Mouse (Mus musculus) embryonic facial prominence, embryonic 11.5 days (tissue): ENCODE results near the gene Mptx2. TPM values are rescaled to one million over a fixed set of nuclear protein-coding genes. Genes with fewer than 3 reads are reported as not detected.
A peak's percentile ranks its signal among the peaks of the same experiment; 100 is the strongest.

Source experiments
- ATAC-seq: fragments of 200-750 bp; cut with Nextera tagmentation; replicated peaks from 2 replicates; pipeline ENCODE4 v1.8.0; 2017; ENCODE audit warnings: low read depth; ENCODE audit not compliant: insufficient number of reproducible peaks, low FRiP score, low TSS enrichment
- DNase-seq: peaks from one replicate; pipeline ENCODE4 v3.0.0-alpha.2; 2015; ENCODE audit warnings: low spot score
- H3K27ac ChIP-seq: fragments of 300-500 bp; sonication (generic); replicated peaks from 2 replicates; pipeline ENCODE4 v1.5.1; 2014; ENCODE audit warnings: mild to moderate bottlenecking, low read depth, low read length, control low read depth
- H3K27me3 ChIP-seq: fragments of 300-500 bp; sonication (generic); 2 replicates; pipeline ENCODE4 v1.6.1; 2014; ENCODE audit warnings: mild to moderate bottlenecking, low read length, moderate library complexity, mixed read lengths; ENCODE audit not compliant: control insufficient read depth, insufficient read depth
- H3K36me3 ChIP-seq: fragments of 300-500 bp; sonication (generic); replicated peaks from 2 replicates; pipeline ENCODE4 v1.6.1; 2014; ENCODE audit warnings: low read depth, mild to moderate bottlenecking, low read length, moderate library complexity, mixed read lengths; ENCODE audit not compliant: control insufficient read depth, insufficient read depth
- H3K4me1 ChIP-seq: fragments of 300-500 bp; sonication (generic); 2 replicates; pipeline ENCODE4 v1.6.1; 2014; ENCODE audit warnings: low read length, mixed read lengths; ENCODE audit not compliant: control insufficient read depth, insufficient read depth
- H3K4me2 ChIP-seq: fragments of 300-500 bp; sonication (generic); 2 replicates; pipeline ENCODE4 v1.6.1; 2014; ENCODE audit warnings: low read depth, mild to moderate bottlenecking, control low read depth, low read length, moderate library complexity
- H3K4me3 ChIP-seq: fragments of 300-500 bp; sonication (generic); 2 replicates; pipeline ENCODE4 v1.5.1; 2014; ENCODE audit warnings: low read depth, low read length, control low read depth
- H3K9ac ChIP-seq: fragments of 300-500 bp; sonication (generic); replicated peaks from 2 replicates; pipeline ENCODE4 v1.6.1; 2014; ENCODE audit warnings: mild to moderate bottlenecking, control low read depth, low read length
- H3K9me3 ChIP-seq: fragments of 300-500 bp; sonication (generic); replicated peaks from 2 replicates; pipeline ENCODE4 v1.6.1; 2016; ENCODE audit warnings: mild to moderate bottlenecking, low read length, inconsistent platforms, mixed read lengths; ENCODE audit not compliant: control insufficient read depth
- WGBS: fragments of 180-500 bp; shearing (Covaris S2); extraction: QIAGEN DNeasy Blood & Tissue Kit; methylation state at CpG from one replicate; pipeline ENCODE4 v1.1.7; 2014; 5-methylcytosine and 5-hydroxymethylcytosine counted together
- polyA plus RNA-seq: library from polyadenylated mRNA; unstranded; fragments of >200 nt; fragmentation: Nextera tagmentation; extraction: Ambion mirVana; gene quantifications from 2 replicates; pipeline ENCODE4 v1.2.1, GENCODE M21; 2014

Gene Mptx2
- polyA plus RNA-seq, result not detected in 2 replicates

- Histone ChIP-seq H3K27me3 (no peaks in the 10 kb centered on the region), H3K4me1 (no peaks in the 10 kb centered on the region), H3K27ac (no peak within 1 kb of the TSS), H3K4me3 (no peak within 1 kb of the TSS), H3K36me3 (no peaks in the 10 kb centered on the region), H3K4me2 (no peak within 1 kb of the TSS), H3K9ac (no peak within 1 kb of the TSS), H3K9me3 (no peaks in the 10 kb centered on the region)
- no peak for DNase-seq
- no peak for ATAC-seq
- WGBS, result 72% methylated on average over 3 of the region's 3 CpGs
These were observed at the start of gene Mptx2 for GRCm38 (mm10) chr1:173277677-173278076. Gene Mptx2 (minus strand): TSS chr1:173277777.

- Histone ChIP-seq H3K9me3 (no peaks in the 10 kb centered on the region), H3K4me1 (no peaks in the 10 kb centered on the region), H3K4me3 (no peak overlapping the region), H3K27ac (no peak overlapping the region), H3K36me3 (no peaks in the 10 kb centered on the region), H3K9ac (no peak overlapping the region), H3K27me3 (no peaks in the 10 kb centered on the region), H3K4me2 (no peak overlapping the region)
- no peak for ATAC-seq
- 79% methylated on average over 1 of the region's 1 CpGs for WGBS
- DNase-seq, result no peak
These were observed 49.0 kb upstream of the Mptx2 start for GRCm38 (mm10) chr1:173326552-173326951.

DNA sequence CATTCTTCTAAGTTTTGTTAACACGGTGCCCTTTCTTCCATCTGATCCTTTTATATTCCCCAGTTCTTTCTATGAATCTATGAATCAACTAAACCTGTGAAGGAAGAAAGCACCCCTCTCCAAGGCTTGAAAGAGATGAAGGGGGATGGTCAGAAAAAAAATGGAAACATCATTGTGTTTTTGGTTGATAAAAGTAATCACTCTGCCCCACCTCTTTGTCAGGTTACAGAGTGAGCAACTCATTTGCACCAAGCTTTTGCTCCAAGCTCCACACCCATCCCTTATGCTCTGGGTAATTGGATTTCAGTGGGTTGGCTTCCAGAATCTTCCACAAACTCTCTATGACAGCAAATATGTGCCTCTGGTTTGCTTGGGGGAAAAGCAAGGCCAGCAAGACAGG lies 47.8 kb upstream of the Mptx2 start:
- no peaks in the 10 kb centered on the region for H3K36me3 ChIP-seq
- no peak overlapping the region for H3K4me2 ChIP-seq
- H3K4me1 ChIP-seq, result no peaks in the 10 kb centered on the region
- H3K9me3 ChIP-seq, result no peaks in the 10 kb centered on the region
- no peak for DNase-seq
- no peak overlapping the region for H3K27ac ChIP-seq
- 93% methylated on average over 1 of the region's 1 CpGs for WGBS
- H3K27me3 ChIP-seq, result no peaks in the 10 kb centered on the region
- no peak for ATAC-seq
- no peak overlapping the region for H3K4me3 ChIP-seq
- H3K9ac ChIP-seq, result no peak overlapping the region

DNA sequence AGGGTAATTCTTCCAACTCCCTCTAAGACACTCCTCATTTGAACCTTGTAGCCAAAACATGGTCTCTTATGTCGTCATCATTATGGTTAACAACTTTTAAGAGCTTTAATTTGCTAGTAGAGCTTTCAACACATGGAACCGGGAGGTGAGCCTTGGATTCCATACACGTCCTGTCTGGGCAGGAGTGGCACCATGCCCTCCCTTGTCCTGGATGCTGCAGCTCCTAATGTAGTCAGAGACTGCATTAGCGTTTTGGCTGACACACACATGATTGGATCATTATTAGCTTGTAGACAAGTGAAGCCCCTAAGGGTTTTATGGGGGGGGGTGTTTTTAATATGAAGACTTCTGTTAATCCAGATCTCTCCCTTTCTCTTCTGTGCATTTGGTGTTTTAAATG lies 47.4 kb upstream of the Mptx2 start:
- H3K9me3 ChIP-seq, result no peaks in the 10 kb centered on the region
- WGBS, result 66% methylated on average over 4 of the region's 4 CpGs

DNA sequence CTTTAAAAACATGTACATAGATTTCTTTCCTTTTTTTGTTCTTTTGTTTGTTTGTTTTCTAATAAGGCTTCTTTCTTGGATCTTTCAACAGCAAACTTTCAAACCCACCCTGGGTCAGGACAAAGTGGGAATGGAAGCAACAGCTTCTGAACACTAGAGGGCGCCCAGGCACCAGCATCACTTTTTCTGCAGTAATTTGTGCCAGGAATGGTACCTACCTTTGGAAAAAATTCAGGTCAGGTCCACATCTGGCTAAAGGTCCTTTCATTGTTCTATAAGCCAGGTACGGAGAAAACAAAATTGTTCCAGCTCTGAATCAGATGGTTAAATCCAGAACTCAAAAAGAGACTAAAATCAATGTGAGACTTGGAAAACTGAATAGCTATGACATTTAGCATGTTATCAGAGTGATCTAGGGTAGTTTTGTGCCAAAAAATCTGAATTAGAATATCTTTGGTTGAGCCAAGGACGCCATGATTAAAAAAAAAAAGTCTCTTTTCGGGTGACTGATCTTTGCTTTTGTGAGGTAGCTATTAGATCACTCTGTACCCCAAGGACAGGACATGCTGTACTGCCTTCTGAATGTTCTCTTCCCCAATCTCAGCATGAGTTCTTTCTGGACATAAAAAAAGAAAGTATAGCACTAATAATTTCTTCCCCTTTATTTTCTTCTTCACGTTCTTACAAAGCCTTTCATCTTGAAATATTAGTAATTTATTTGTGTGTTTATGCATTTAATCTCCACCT lies 46.4 kb upstream of the Mptx2 start:
- Histone ChIP-seq H3K27ac (no peak overlapping the region), H3K27me3 (no peaks in the 10 kb centered on the region), H3K9ac (no peak overlapping the region), H3K4me2 (no peak overlapping the region), H3K4me1 (no peaks in the 10 kb centered on the region), H3K9me3 (no peaks in the 10 kb centered on the region), H3K4me3 (no peak overlapping the region), H3K36me3 (no peaks in the 10 kb centered on the region)
- DNase-seq (peak; percentile 63), ATAC-seq (no peak)
- 29% methylated on average over 5 of the region's 5 CpGs for WGBS

More for the DNA sequence above, 47.4 kb upstream of the Mptx2 start:
- H3K9ac ChIP-seq, result no peak overlapping the region
- no peak overlapping the region for H3K4me3 ChIP-seq
- no peak overlapping the region for H3K4me2 ChIP-seq
- no peak for ATAC-seq
- no peaks in the 10 kb centered on the region for H3K4me1 ChIP-seq
- H3K27ac ChIP-seq, result no peak overlapping the region
- no peaks in the 10 kb centered on the region for H3K36me3 ChIP-seq
- no peak for DNase-seq
- H3K27me3 ChIP-seq, result no peaks in the 10 kb centered on the region

- no peak overlapping the region for H3K4me3 ChIP-seq
- H3K27me3 ChIP-seq, result no peaks in the 10 kb centered on the region
- DNase-seq (no peak), ATAC-seq (no peak)
- 73% methylated on average over 6 of the region's 6 CpGs for WGBS
- no peaks in the 10 kb centered on the region for H3K36me3 ChIP-seq
- H3K4me2 ChIP-seq, result no peak overlapping the region
- H3K9ac ChIP-seq, result no peak overlapping the region
- H3K4me1 ChIP-seq, result no peaks in the 10 kb centered on the region
- H3K9me3 ChIP-seq, result no peaks in the 10 kb centered on the region
- no peak overlapping the region for H3K27ac ChIP-seq
These were observed 44.7 kb upstream of the Mptx2 start for GRCm38 (mm10) chr1:173322249-173322627.

DNA sequence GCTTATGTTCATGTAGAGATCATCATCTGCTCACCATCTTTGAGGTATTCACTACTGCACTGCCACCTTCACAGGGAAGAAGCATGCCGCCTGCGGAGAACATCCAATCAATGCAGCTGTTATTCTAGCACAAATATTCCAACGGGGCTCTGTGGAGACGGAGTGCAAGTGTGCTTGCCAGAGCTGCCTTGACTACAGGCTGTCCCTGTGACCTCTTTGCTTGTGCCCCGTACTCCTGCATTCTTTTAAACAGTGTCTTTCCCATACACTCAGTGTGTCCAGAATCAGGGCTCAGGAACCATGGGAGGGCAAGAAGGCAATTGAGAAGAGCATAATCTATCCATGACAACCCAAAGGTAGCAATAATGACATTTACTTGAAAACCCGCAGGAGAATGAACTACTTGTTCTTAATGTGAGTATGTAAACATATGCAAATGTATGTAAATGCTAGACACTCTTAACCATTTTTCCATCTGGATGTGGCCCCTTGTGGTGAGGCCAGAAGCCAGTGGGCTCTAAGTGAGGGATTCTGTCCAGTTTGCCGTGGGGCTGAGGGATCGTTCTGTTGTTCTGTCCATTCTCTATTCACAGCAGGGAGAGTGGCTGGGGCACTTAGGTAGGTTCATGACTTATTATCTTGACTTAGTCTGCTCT lies 44.1 kb upstream of the Mptx2 start:
- no peaks in the 10 kb centered on the region for H3K27me3 ChIP-seq
- H3K36me3 ChIP-seq, result no peaks in the 10 kb centered on the region
- H3K9ac ChIP-seq, result no peak overlapping the region
- no peaks in the 10 kb centered on the region for H3K9me3 ChIP-seq
- no peaks in the 10 kb centered on the region for H3K4me1 ChIP-seq
- H3K27ac ChIP-seq, result no peak overlapping the region
- DNase-seq (no peak), ATAC-seq (no peak)
- H3K4me2 ChIP-seq, result no peak overlapping the region
- WGBS, result 72% methylated on average over 8 of the region's 8 CpGs
- no peak overlapping the region for H3K4me3 ChIP-seq

- H3K4me2 ChIP-seq, result no peak overlapping the region
These were observed 40.4 kb upstream of the Mptx2 start for GRCm38 (mm10) chr1:173317925-173318477.

More at GRCm38 (mm10) chr1:173317925-173318477, 40.4 kb upstream of the Mptx2 start:
- no peaks in the 10 kb centered on the region for H3K27me3 ChIP-seq
- ATAC-seq (no peak), DNase-seq (no peak)
- no peak overlapping the region for H3K9ac ChIP-seq
- 90% methylated on average over 2 of the region's 2 CpGs for WGBS
- H3K4me1 ChIP-seq, result no peaks in the 10 kb centered on the region
- no peaks in the 10 kb centered on the region for H3K9me3 ChIP-seq
- no peaks in the 10 kb centered on the region for H3K36me3 ChIP-seq
- no peak overlapping the region for H3K4me3 ChIP-seq
- no peak overlapping the region for H3K27ac ChIP-seq
